Mouse (Mus musculus) embryonic facial prominence, embryonic 12.5 days (tissue): ENCODE data around the gene Irf6. TPM values are rescaled to one million over a fixed set of nuclear protein-coding genes. Genes with fewer than 3 reads are reported as not detected.

Experiments used
- ATAC-seq: fragments of 200-750 bp; cut with Nextera tagmentation; 2 replicates; pipeline ENCODE4 v1.8.0; 2017; ENCODE audit not compliant: insufficient number of reproducible peaks, insufficient read depth, low FRiP score, low TSS enrichment
- H3K27ac ChIP-seq: fragments of 300-500 bp; sonication (generic); 2 replicates; pipeline ENCODE4 v1.5.1; 2016; ENCODE audit warnings: mild to moderate bottlenecking
- H3K27me3 ChIP-seq: fragments of 300-500 bp; sonication (generic); 2 replicates; pipeline ENCODE4 v1.6.1; 2016; ENCODE audit warnings: mild to moderate bottlenecking, moderate library complexity
- H3K36me3 ChIP-seq: fragments of 300-500 bp; sonication (generic); 2 replicates; pipeline ENCODE4 v1.6.1; 2016; ENCODE audit warnings: mild to moderate bottlenecking
- H3K4me1 ChIP-seq: fragments of 300-500 bp; sonication (generic); 2 replicates; pipeline ENCODE4 v1.6.1; 2016
- H3K4me2 ChIP-seq: fragments of 300-500 bp; sonication (generic); replicated peaks from 2 replicates; pipeline ENCODE4 v1.6.1; 2016; ENCODE audit warnings: mild to moderate bottlenecking, moderate library complexity
- H3K4me3 ChIP-seq: fragments of 300-500 bp; sonication (generic); 2 replicates; pipeline ENCODE4 v1.5.1; 2016; ENCODE audit warnings: mild to moderate bottlenecking
- H3K9ac ChIP-seq: fragments of 300-500 bp; sonication (generic); 2 replicates; pipeline ENCODE4 v1.6.1; 2016; ENCODE audit warnings: mild to moderate bottlenecking, moderate library complexity
- H3K9me3 ChIP-seq: fragments of 300-500 bp; sonication (generic); 2 replicates; pipeline ENCODE4 v1.6.1; 2016; ENCODE audit warnings: mild to moderate bottlenecking, moderate library complexity
- WGBS: fragments of 180-500 bp; shearing (Covaris S2); methylation state at CpG from one replicate; pipeline ENCODE4 v1.1.7; 2016; 5-methylcytosine and 5-hydroxymethylcytosine counted together
- polyA plus RNA-seq: library from polyadenylated mRNA; unstranded; fragments of >200 nt; fragmentation: Nextera tagmentation; extraction: Ambion mirVana; gene quantifications from 2 replicates; pipeline ENCODE4 v1.2.1, GENCODE M21; 2016

Gene Irf6
- polyA plus RNA-seq, 1 experiment from 2014 or later, result 18.3 TPM

- Histone ChIP-seq H3K27ac (peak overlapping the region; percentile 71), H3K4me2 (peak overlapping the region; percentile 16; the same call in 1 of the 2 replicates), H3K9me3 (no peaks in the 10 kb centered on the region), H3K27me3 (peaks cover 37% of the 10 kb centered on the region), H3K9ac (no peak overlapping the region), H3K4me1 (peaks cover 22% of the 10 kb centered on the region), H3K36me3 (no peaks in the 10 kb centered on the region), H3K4me3 (no peak overlapping the region)
- ATAC-seq, result no peak
- 42% methylated on average over 8 of the region's 8 CpGs for WGBS
Measured at GRCm38 (mm10) chr1:193157111-193157492, 4.2 kb downstream of the Irf6 start.

DNA sequence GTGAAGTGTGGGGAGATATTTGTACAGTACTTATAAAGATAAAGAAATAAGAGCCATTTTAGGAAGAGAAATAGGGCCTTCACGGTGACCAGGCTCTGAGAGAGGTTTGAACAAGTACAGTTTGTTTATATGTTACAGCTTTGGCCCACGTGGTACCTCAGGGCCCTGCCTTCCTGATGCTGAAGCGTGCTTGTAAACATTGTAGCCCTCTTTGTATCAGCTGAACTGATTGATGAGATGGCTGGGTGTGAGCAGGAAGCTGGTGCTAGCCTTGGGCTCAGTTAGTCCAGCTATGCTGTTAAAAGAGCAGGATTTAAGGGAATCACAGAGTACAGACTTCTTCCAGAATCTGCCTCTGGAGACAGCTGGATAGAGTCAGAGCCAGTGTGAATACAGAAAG lies 6.3 kb downstream of the Irf6 start:
- Histone ChIP-seq H3K4me2 (no peak overlapping the region), H3K4me1 (peaks cover 16% of the 10 kb centered on the region), H3K27ac (no peak overlapping the region), H3K4me3 (no peak overlapping the region), H3K27me3 (peaks cover 17% of the 10 kb centered on the region), H3K9ac (no peak overlapping the region), H3K36me3 (no peaks in the 10 kb centered on the region), H3K9me3 (no peaks in the 10 kb centered on the region)
- ATAC-seq, result no peak
- 54% methylated on average over 3 of the region's 3 CpGs for WGBS

DNA sequence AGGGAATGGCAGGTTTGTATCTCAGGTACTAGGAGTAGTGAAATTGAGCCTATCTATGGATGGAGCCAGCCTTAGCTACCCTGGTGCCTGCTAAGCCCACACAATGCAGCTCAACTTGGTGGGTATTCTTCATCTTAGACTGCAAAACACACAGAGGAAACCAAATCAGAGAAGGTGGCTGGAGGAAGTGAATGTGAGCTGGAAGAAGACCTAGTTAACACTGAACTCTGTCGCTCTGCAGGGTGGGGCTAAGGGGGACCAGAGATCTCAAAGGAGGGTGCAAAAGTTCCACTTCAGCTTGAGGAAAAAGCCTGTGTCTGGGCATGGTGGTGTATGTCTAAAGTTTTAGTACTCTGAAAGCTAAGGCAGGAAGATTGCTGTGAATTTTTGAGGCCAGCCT lies 6.7 kb downstream of the Irf6 start:
- H3K4me1 ChIP-seq, result peaks cover 16% of the 10 kb centered on the region
- 44% methylated on average over 1 of the region's 1 CpGs for WGBS
- no peak overlapping the region for H3K4me2 ChIP-seq
- no peaks in the 10 kb centered on the region for H3K9me3 ChIP-seq
- no peak for ATAC-seq
- H3K4me3 ChIP-seq, result no peak overlapping the region
- H3K36me3 ChIP-seq, result no peaks in the 10 kb centered on the region
- H3K27me3 ChIP-seq, result peaks cover 12% of the 10 kb centered on the region
- no peak overlapping the region for H3K9ac ChIP-seq
- H3K27ac ChIP-seq, result no peak overlapping the region

DNA sequence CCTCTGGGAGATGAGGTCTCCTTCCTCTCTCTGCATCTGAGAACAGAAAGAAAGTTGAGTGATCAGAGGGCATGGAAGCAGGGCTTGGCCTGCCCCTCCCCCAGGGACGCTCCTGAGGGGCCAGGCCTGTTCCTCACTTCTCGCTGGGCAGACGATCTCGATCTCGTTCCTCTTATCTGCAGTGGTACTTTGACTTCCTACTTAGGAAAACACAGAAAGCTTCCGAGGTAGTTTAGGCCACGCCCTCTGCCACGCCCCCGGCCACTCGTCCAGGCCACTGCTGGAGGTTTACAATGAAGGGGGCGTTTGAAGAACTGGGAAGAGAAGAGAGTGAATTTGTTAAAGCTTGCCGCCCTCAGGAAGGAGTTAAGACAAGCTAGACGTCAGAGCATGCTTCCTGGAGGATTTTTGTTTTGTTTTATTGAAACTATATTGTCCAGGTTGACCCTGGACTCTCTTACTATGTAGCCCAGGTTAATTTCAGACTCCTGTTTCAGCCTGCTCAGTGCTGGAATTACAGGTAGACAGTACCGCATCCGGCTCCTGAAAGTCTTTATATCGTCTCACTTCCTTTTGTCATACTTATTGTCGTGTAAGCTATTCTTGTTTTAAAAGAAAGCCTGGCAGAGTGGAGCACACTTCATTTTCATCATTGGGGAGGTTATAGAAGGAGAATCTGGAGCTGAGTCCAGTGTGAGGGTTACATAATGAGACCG lies 7.6 kb downstream of the Irf6 start:
- Histone ChIP-seq H3K4me3 (no peak overlapping the region), H3K27me3 (peaks cover 3% of the 10 kb centered on the region; the same call in 1 of the 2 replicates), H3K4me2 (peak overlapping the region; percentile 39), H3K4me1 (peaks cover 16% of the 10 kb centered on the region), H3K9ac (no peak overlapping the region), H3K27ac (no peak overlapping the region), H3K36me3 (no peaks in the 10 kb centered on the region), H3K9me3 (no peaks in the 10 kb centered on the region)
- no peak for ATAC-seq
- WGBS, result 17% methylated on average over 18 of the region's 18 CpGs

DNA sequence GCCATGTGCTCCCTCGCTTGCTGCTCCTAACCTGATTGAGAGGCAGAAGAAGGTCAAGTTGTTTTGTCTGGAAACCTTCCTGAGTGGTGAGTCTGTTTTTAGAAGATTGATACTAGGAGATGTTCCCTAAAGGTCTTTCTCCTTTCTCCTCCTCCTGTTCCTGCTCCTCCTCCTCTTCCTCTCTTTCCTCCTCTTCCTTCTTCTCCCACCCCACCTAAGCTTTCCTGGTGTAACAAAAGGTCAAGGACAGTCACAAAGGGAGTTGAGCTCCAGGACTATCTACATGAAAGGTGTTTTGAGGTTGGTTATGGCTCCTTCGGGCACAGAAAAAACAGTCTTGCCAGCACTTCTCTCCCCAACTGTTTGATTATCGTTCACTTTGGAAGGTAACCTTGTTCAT lies 14.8 kb downstream of the Irf6 start, which contains the start of gene A130010J15Rik:
A130010J15Rik (plus strand) TSS at position 301 of the 400 bp plus-strand sequence.
- H3K4me2 ChIP-seq, result no peak within 1 kb of the TSS
- WGBS, result 91% methylated on average over 3 of the region's 3 CpGs
- H3K27ac ChIP-seq, result no peak within 1 kb of the TSS
- H3K27me3 ChIP-seq, result no peaks in the 10 kb centered on the region
- H3K4me1 ChIP-seq, result peaks cover 6% of the 10 kb centered on the region
- no peaks in the 10 kb centered on the region for H3K36me3 ChIP-seq
- ATAC-seq, result no peak
- H3K9me3 ChIP-seq, result no peaks in the 10 kb centered on the region
- no peak within 1 kb of the TSS for H3K4me3 ChIP-seq
- H3K9ac ChIP-seq, result no peak within 1 kb of the TSS

DNA sequence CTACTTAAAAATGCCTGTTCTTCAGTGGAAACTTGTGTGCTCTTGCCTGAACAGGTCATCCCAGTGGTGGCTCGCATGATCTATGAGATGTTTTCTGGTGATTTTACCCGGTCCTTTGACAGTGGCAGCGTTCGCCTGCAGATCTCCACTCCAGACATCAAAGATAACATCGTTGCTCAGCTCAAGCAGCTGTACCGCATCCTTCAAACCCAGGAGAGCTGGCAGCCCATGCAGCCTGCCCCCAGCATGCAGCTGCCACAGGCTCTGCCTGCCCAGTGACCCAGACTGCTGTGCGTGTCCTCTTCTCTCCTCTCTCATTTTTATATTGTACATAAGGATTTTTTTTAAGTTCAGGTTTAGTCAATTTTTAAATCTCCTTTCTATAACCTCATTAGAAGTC lies 16.3 kb downstream of the Irf6 start:
- no peak overlapping the region for H3K9ac ChIP-seq
- H3K4me2 ChIP-seq, result no peak overlapping the region
- no peak for ATAC-seq
- H3K36me3 ChIP-seq, result no peaks in the 10 kb centered on the region
- 88% methylated on average over 7 of the region's 7 CpGs for WGBS
- H3K9me3 ChIP-seq, result no peaks in the 10 kb centered on the region
- no peaks in the 10 kb centered on the region for H3K27me3 ChIP-seq
- H3K27ac ChIP-seq, result no peak overlapping the region
- peaks cover 10% of the 10 kb centered on the region for H3K4me1 ChIP-seq
- H3K4me3 ChIP-seq, result no peak overlapping the region

GRCm38 (mm10) chr1:193169856-193170255 lies 16.9 kb downstream of the Irf6 start:
- ATAC-seq, result no peak
- H3K4me3 ChIP-seq, result no peak overlapping the region
- no peaks in the 10 kb centered on the region for H3K9me3 ChIP-seq
- H3K4me2 ChIP-seq, result no peak overlapping the region
- H3K36me3 ChIP-seq, result no peaks in the 10 kb centered on the region
- H3K9ac ChIP-seq, result no peak overlapping the region
- H3K27me3 ChIP-seq, result no peaks in the 10 kb centered on the region
- no peak overlapping the region for H3K27ac ChIP-seq
- peaks cover 12% of the 10 kb centered on the region for H3K4me1 ChIP-seq
- 84% methylated on average over 2 of the region's 2 CpGs for WGBS

DNA sequence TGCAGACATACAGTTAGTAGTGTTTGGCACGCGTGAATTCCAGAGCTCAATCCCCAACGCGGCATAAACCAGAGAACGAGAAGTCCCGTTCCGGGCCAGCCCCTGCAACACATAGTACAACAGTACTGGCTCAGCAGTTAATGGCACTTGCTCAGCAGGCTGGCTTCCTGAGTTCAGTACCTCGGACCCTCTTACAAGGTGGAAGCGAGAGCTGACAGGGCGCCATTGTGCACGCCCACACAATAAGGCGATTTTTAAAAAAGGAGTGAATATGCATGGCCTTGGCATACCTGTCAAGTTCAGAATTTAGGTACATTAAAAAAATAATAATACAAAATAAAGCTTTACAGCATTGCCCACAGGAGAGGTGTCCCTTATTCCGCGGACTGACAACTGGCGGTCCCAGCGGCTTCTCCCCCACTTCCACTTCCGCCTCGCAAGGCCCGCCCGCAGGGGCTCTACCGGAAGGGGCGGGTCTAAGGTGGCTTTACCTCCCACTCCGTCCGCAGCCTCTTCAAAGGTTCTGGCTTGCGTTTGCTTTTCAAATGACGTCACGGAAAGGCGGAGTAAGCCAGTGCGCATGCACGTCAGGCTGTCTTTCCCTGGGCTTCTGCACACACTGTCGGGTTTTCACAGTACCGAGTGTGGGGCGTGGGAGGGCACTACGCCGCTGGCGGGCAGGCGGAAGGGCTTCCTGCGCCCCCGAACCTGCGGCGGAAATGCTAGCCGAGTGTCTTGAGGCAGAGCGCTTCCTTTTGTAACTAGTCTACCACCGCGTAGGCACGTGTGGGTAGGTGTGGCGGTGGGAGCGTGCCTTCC lies 20.3 kb downstream of the Irf6 start:
- H3K9ac ChIP-seq, result peak overlapping the region; percentile 67
- ATAC-seq, result peak; percentile 96
- H3K9me3 ChIP-seq, result no peaks in the 10 kb centered on the region
- no peaks in the 10 kb centered on the region for H3K36me3 ChIP-seq
- H3K4me1 ChIP-seq, result peaks cover 12% of the 10 kb centered on the region
- peak overlapping the region; percentile 61 for H3K4me3 ChIP-seq
- 1% methylated on average over 48 of the region's 48 CpGs for WGBS
- H3K27ac ChIP-seq, result peak overlapping the region; percentile 82
- no peaks in the 10 kb centered on the region for H3K27me3 ChIP-seq
- H3K4me2 ChIP-seq, result peak overlapping the region; percentile 63

DNA sequence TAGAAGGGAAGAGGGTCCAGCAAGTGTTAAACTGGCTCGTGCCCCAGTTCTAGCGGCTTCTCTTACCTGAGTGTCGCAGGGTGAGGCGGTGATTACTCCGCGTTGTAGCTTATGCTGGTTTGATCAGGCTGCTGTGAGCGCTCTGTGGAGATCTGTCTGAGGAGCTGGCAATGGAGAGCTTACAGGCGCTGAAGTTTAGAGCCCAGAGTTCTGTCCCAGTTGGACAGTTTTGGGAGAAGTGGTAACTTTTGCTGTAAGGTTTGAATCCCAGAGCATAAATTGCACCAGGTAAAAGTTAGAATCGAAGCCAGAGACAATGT lies 20.9 kb downstream of the Irf6 start:
- H3K36me3 ChIP-seq, result no peaks in the 10 kb centered on the region
- WGBS, result 19% methylated on average over 9 of the region's 9 CpGs

GRCm38 (mm10) chr1:193174143-193174733 lies 21.3 kb downstream of the Irf6 start:
- H3K4me1 ChIP-seq, result peaks cover 12% of the 10 kb centered on the region
- no peaks in the 10 kb centered on the region for H3K9me3 ChIP-seq
- H3K27me3 ChIP-seq, result no peaks in the 10 kb centered on the region
- WGBS, result 90% methylated on average over 13 of the region's 13 CpGs
- H3K9ac ChIP-seq, result peak overlapping the region; percentile 67; the same call in 1 of the 2 replicates
- H3K36me3 ChIP-seq, result no peaks in the 10 kb centered on the region
- ATAC-seq, result no peak
- H3K4me3 ChIP-seq, result peak overlapping the region; percentile 61
- 0 out of 2 replicates have a peak overlapping the region, but pooled peaks have one; percentile 82 for H3K27ac ChIP-seq
- H3K4me2 ChIP-seq, result peak overlapping the region; percentile 63

More for the DNA sequence above, 20.9 kb downstream of the Irf6 start:
- peak overlapping the region; percentile 61 for H3K4me3 ChIP-seq
- ATAC-seq, result no peak
- H3K9ac ChIP-seq, result peak overlapping the region; percentile 67
- peaks cover 12% of the 10 kb centered on the region for H3K4me1 ChIP-seq
- H3K27ac ChIP-seq, result peak overlapping the region; percentile 82
- H3K9me3 ChIP-seq, result no peaks in the 10 kb centered on the region
- peak overlapping the region; percentile 63 for H3K4me2 ChIP-seq
- H3K27me3 ChIP-seq, result no peaks in the 10 kb centered on the region

GRCm38 (mm10) chr1:193181104-193181503 lies 28.2 kb downstream of the Irf6 start:
- no peak for ATAC-seq
- Histone ChIP-seq H3K9ac (no peak overlapping the region), H3K4me2 (no peak overlapping the region), H3K4me3 (no peak overlapping the region), H3K36me3 (no peaks in the 10 kb centered on the region), H3K9me3 (no peaks in the 10 kb centered on the region), H3K4me1 (0 out of 2 replicates have a peak, but pooled peaks cover under 1% of the 10 kb centered on the region), H3K27ac (no peak overlapping the region), H3K27me3 (no peaks in the 10 kb centered on the region)
- WGBS, result 80% methylated on average over 3 of the region's 3 CpGs
